Mouse (Mus musculus) forebrain, embryonic 11.5 days (tissue): ENCODE data around the gene St6galnac3. TPM values are rescaled to one million over a fixed set of nuclear protein-coding genes. Genes with fewer than 3 reads are reported as not detected.
"Not testable (repeated sequence)": the region's sequence is repeated elsewhere in the genome, so short reads cannot be mapped to it uniquely, and the experiment has no call there.

Source experiments
- ATAC-seq: fragments of 200-750 bp; cut with Nextera tagmentation; replicated peaks from 2 replicates; pipeline ENCODE4 v1.8.0; 2017; ENCODE audit warnings: moderate TSS enrichment; ENCODE audit not compliant: low FRiP score
- DNase-seq: peaks from one replicate; pipeline ENCODE4 v3.0.0-alpha.2; 2017; ENCODE audit warnings: low spot score
- H3K27ac ChIP-seq: fragments of 300-500 bp; sonication (generic); 2 replicates; pipeline ENCODE4 v1.5.1; 2014; ENCODE audit warnings: low read depth, low read length
- H3K27me3 ChIP-seq: fragments of 300-500 bp; sonication (generic); 2 replicates; pipeline ENCODE4 v1.6.1; 2014; ENCODE audit warnings: mild to moderate bottlenecking, low read length, mixed read lengths; ENCODE audit not compliant: control insufficient read depth, insufficient read depth
- H3K36me3 ChIP-seq: fragments of 300-500 bp; sonication (generic); 2 replicates; pipeline ENCODE4 v1.6.1; 2014; ENCODE audit warnings: mild to moderate bottlenecking, low read length, moderate library complexity, mixed read lengths; ENCODE audit not compliant: control insufficient read depth, insufficient read depth
- H3K4me1 ChIP-seq: fragments of 300-500 bp; sonication (generic); replicated peaks from 2 replicates; pipeline ENCODE4 v1.6.1; 2014; ENCODE audit warnings: low read length, mixed read lengths; ENCODE audit not compliant: control insufficient read depth, insufficient read depth
- H3K4me2 ChIP-seq: fragments of 300-500 bp; sonication (generic); 2 replicates; pipeline ENCODE4 v1.6.1; 2014; ENCODE audit warnings: low read depth, mild to moderate bottlenecking, low read length, moderate library complexity, mixed read lengths; ENCODE audit not compliant: severe bottlenecking
- H3K4me3 ChIP-seq: fragments of 300-500 bp; sonication (generic); 2 replicates; pipeline ENCODE4 v1.5.1; 2014; ENCODE audit warnings: low read depth, low read length
- H3K9ac ChIP-seq: fragments of 300-500 bp; sonication (generic); 2 replicates; pipeline ENCODE4 v1.6.1; 2014; ENCODE audit warnings: low read length
- H3K9me3 ChIP-seq: fragments of 300-500 bp; sonication (generic); 2 replicates; pipeline ENCODE4 v1.6.1; 2016; ENCODE audit warnings: low read length, mixed read lengths; ENCODE audit not compliant: control insufficient read depth
- WGBS: fragments of 180-500 bp; shearing (Covaris S2); extraction: QIAGEN DNeasy Blood & Tissue Kit; methylation state at CpG from one replicate; pipeline ENCODE4 v1.1.7; 2014; 5-methylcytosine and 5-hydroxymethylcytosine counted together
- polyA plus RNA-seq: library from polyadenylated mRNA; unstranded; fragments of >200 nt; fragmentation: Nextera tagmentation; extraction: Ambion mirVana; gene quantifications from 2 replicates; pipeline ENCODE4 v1.2.1, GENCODE M21; 2014

The St6galnac3 gene
- polyA plus RNA-seq, 1 experiment from 2014 or later: 38.0 TPM

DNA sequence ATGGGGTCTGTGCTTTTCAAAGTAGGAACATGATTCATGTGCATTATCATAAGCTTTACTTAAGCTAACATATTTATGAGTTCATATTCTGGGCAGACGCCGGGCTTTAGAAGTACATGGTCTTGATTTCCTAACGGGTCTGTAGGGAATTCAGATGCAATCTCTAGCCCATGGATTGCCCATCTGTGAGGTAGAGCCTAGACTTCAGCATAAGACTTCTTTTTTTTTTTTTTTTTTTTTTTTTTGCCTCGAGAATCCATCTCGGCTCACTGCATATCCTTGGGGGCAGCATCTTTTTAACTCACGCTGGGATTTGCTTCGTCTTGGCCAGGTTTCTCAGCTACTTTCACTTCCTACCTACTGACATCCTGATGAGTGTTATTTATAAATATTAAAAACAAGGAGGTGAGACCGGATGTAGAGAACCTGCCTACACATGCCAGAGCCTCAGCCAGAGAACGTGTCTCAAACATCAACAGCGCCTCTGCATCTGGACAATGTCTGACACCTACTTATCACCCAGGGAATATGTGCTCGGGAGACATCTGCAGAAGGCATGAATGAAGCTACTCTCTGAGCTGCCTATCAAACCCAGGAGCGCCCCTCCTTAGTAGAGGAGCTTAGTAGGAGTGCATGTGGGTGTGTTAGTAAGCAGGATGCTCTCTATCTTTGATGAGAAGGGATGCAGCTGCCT is 328.5 kb downstream of the St6galnac3 start:
- H3K4me1 ChIP-seq: no peaks in the 10 kb centered on the region
- H3K9me3 ChIP-seq: no peaks in the 10 kb centered on the region
- H3K27me3 ChIP-seq: no peaks in the 10 kb centered on the region
- no peaks in the 10 kb centered on the region for H3K36me3 ChIP-seq
- no peak overlapping the region for H3K27ac ChIP-seq
- H3K9ac ChIP-seq: no peak overlapping the region
- no peak for DNase-seq
- no peak overlapping the region for H3K4me2 ChIP-seq
- H3K4me3 ChIP-seq: no peak overlapping the region
- 85% methylated on average over 12 of the region's 12 CpGs for WGBS
- ATAC-seq: no peak

DNA sequence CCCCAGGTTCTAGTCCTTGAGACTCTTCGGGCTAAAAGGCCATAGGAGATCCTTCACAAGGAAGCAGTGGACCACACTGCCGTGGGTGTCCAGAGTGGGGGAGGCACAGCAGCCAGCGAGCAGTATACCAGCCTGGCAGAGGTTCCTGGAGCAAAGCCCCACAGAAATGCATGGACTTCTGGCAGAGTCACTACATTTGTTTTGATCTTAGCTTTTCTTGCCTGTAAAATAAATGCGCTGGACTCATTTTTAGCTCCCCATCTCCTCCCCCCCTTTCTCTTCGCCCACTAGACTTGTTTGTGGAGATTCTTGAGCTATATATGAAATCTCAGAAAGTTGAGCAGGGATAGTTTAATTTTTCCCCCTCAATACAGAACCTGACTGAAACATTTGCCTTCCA is 329.6 kb downstream of the St6galnac3 start:
- Histone ChIP-seq H3K27me3 (no peaks in the 10 kb centered on the region), H3K4me3 (no peak overlapping the region), H3K9me3 (no peaks in the 10 kb centered on the region), H3K4me1 (no peaks in the 10 kb centered on the region), H3K4me2 (no peak overlapping the region), H3K9ac (no peak overlapping the region), H3K27ac (no peak overlapping the region), H3K36me3 (no peaks in the 10 kb centered on the region)
- no peak for ATAC-seq
- WGBS: 97% methylated on average over 5 of the region's 5 CpGs
- no peak for DNase-seq

DNA sequence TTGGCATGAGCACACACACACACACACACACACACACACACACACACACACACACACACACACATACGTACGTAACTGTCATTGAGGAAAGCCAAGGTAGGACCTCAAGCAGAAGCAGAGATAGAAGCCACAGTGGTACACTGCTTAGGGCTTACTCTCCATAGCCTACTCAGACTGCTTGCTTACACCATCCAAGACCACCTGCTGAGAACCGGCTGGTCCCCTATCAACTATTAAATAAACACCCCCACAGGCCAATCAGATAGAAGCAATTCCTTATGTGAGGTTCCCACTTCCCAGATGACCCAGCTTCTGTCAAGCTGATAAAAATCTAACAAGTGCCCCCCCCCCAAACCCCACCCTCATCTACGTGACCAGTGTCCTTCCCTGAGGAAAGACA is 330.2 kb downstream of the St6galnac3 start:
- H3K27ac ChIP-seq: no peak overlapping the region
- no peaks in the 10 kb centered on the region for H3K4me1 ChIP-seq
- no peaks in the 10 kb centered on the region for H3K36me3 ChIP-seq
- H3K27me3 ChIP-seq: no peaks in the 10 kb centered on the region
- no peak overlapping the region for H3K4me2 ChIP-seq
- 97% methylated on average over 4 of the region's 4 CpGs for WGBS
- no peaks in the 10 kb centered on the region for H3K9me3 ChIP-seq
- no peak overlapping the region for H3K4me3 ChIP-seq
- ATAC-seq (no peak), DNase-seq (no peak)
- H3K9ac ChIP-seq: no peak overlapping the region

DNA sequence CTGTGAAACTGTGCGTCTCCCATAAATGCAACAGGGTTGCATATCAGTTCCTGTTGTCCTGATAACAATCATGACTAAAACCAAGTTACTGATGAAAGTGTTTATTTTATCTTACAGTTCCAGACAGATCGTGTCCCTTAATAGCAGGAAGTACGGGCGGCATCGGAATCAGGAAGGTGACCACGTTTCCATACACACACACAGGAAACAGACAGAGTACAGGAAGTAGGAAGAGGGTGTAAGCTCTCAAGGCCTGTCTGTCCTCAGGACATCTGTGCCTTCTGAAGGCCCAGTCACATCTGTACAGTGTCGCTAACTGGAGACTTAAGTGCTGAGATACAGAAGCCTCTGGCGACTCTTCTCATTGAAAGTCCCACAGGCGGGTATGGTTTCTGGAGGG is 330.8 kb downstream of the St6galnac3 start:
- H3K4me1 ChIP-seq: no peaks in the 10 kb centered on the region
- ATAC-seq (no peak), DNase-seq (no peak)
- H3K9me3 ChIP-seq: no peaks in the 10 kb centered on the region
- no peak overlapping the region for H3K4me2 ChIP-seq
- H3K27me3 ChIP-seq: no peaks in the 10 kb centered on the region
- WGBS: 93% methylated on average over 9 of the region's 9 CpGs
- H3K36me3 ChIP-seq: no peaks in the 10 kb centered on the region
- H3K27ac ChIP-seq: no peak overlapping the region
- H3K9ac ChIP-seq: no peak overlapping the region
- no peak overlapping the region for H3K4me3 ChIP-seq

DNA sequence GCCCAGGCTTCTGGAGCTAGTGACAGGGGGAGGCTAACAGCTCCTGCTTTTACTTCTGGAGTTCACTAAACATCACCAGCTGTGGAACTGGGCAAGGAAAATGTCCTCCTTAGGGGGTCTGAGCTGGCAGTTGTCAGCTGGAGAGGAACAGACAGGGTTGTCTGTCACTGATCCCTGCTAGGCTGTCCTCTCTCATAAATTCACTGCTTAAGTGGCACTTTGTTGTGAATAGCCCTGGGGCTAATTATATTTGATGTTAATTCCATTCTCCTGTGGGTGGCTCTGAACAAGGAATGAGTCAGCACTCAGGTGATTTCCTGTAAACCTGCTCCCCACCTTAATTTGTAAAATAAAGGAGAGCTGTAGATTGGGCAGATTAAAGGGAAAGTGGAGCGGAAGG is 333.5 kb downstream of the St6galnac3 start:
- not testable (repeated sequence) for H3K9me3 ChIP-seq, H3K27ac ChIP-seq, ATAC-seq, H3K9ac ChIP-seq, DNase-seq, H3K4me3 ChIP-seq, H3K4me1 ChIP-seq, H3K27me3 ChIP-seq, H3K36me3 ChIP-seq, H3K4me2 ChIP-seq
- WGBS: 70% methylated on average over 1 of the region's 1 CpGs

DNA sequence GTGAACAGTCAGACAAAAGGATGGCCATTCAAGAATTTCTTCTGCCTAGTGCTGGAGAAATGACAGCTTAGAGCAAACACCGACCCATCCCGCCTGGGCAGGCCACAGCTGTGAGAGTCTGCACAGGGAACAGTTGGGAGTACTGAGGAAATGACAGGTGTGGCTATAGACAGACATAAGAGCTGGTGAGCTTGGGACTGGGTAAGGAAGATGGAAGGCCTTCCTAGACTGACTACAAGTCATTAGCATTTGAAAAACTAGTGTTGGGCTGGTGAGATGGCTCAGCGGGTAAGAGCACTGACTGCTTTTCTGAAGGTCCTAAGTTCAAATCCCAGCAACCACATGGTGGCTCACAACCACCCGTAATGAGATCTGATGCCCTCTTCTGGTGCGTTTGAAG is 340.3 kb downstream of the St6galnac3 start:
- H3K36me3 ChIP-seq, ATAC-seq, H3K9ac ChIP-seq, DNase-seq, H3K4me1 ChIP-seq, H3K27ac ChIP-seq, H3K4me3 ChIP-seq, H3K9me3 ChIP-seq, H3K4me2 ChIP-seq, H3K27me3 ChIP-seq: not testable (repeated sequence)
- WGBS: 82% methylated on average over 5 of the region's 5 CpGs

DNA sequence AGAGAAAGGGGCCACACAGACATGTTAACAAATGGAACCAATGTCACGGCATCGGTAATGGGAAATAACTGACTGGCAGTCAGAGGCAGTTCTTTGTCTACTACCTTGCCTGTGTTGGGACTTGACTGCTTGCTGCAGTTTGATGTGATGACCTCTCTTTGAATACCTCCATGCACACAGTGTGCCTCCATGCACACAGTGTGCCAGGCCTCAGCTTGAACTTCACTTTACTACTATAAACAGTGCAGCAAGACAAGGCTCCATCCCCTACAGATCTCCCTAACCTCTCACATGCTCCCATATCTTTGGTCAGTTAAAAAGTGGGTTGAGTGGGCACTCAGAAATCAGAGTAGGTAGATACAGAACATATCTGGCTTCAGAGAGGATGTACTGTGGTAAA is 341.3 kb downstream of the St6galnac3 start:
- ATAC-seq: no peak
- Histone ChIP-seq H3K36me3 (no peaks in the 10 kb centered on the region), H3K27me3 (no peaks in the 10 kb centered on the region), H3K4me1 (no peaks in the 10 kb centered on the region), H3K4me3 (no peak overlapping the region), H3K4me2 (no peak overlapping the region), H3K27ac (no peak overlapping the region), H3K9ac (no peak overlapping the region), H3K9me3 (no peaks in the 10 kb centered on the region)
- DNase-seq: no peak
- WGBS: 97% methylated on average over 2 of the region's 2 CpGs

DNA sequence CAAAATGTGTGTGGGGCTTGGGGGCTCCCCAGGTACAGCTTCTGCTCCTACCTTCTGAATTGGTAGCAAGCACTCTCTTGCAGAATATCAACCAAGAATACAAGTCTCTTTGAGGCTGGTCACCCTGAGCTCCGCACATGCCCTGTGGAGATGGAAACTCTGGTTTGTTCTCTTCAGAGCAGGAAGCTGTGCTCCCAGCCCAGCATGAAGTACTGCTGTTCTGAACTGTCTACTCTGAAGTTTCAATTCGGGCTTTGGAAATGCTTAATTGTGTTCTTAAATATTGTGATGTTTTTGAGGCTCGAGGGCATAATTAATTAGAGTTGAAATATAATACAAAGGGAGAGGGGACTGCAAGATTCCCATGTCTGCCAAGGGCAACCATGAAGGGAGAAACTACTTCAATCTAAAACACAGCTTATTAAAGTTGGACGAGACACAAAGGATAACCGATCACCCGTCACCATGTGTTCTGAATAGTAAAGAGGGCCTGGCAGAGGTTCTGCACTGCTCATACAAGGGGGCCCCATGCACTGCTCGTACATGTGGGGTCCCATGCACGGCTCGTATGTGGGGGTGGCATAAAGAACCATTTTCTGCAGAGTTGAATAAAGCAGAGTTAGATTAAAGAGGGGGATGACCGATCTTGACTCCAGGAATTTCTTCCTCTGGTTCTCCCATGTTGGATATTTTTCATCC is 359.8 kb downstream of the St6galnac3 start:
- Histone ChIP-seq H3K36me3 (no peaks in the 10 kb centered on the region), H3K9me3 (no peaks in the 10 kb centered on the region), H3K4me3 (no peak overlapping the region), H3K4me2 (no peak overlapping the region), H3K9ac (no peak overlapping the region), H3K4me1 (no peaks in the 10 kb centered on the region; the same call in 1 of the 2 replicates), H3K27ac (no peak overlapping the region), H3K27me3 (no peaks in the 10 kb centered on the region)
- ATAC-seq: peak; percentile 61; the same call in 1 of the 2 replicates
- 45% methylated on average over 10 of the region's 10 CpGs for WGBS
- no peak for DNase-seq

DNA sequence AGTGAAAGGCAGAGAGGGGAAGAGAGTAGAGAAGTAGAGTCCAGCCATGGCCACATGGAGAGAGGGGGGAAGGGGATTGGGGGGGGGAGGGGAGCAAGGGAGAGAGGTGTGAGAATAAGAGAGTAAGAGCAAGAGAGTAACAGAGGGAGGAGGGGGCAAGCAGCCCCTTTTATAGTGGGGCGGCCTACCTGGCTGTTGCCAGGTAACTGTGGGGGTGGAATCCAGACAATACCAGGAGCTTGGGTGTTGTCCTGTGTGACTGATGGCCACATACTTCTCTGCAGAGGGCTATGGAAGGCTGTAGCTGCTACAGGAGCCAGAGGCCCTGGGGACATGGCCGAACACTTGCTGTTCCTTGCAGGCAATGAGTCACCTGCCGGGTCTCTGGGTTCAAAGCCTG is 360.6 kb downstream of the St6galnac3 start:
- H3K4me1 ChIP-seq: no peaks in the 10 kb centered on the region; the same call in 1 of the 2 replicates
- no peak overlapping the region for H3K4me2 ChIP-seq
- H3K9me3 ChIP-seq: no peaks in the 10 kb centered on the region
- H3K4me3 ChIP-seq: no peak overlapping the region
- WGBS: 93% methylated on average over 3 of the region's 3 CpGs
- H3K36me3 ChIP-seq: no peaks in the 10 kb centered on the region
- ATAC-seq: no peak
- DNase-seq: no peak
- no peaks in the 10 kb centered on the region for H3K27me3 ChIP-seq
- H3K27ac ChIP-seq: no peak overlapping the region
- H3K9ac ChIP-seq: no peak overlapping the region
